Mouse (Mus musculus) left cerebral cortex, postnatal 25 days (tissue): ENCODE measurements around the gene Moxd1. TPM values are rescaled to one million over a fixed set of nuclear protein-coding genes. Genes with fewer than 3 reads are reported as not detected.

Experiments
- DNase-seq, 2 experiments: peaks; one replicate each; pipeline ENCODE4 v3.0.0; 2022; ENCODE audit warnings: low spot score in 2 of 2, mixed read lengths in 1 of 2
- intact Hi-C: fragments of 180-260 bp; cut with DNase I; formaldehyde crosslinking; loops from one replicate; pipeline ENCODE4 v1.15.1; 2025
- total RNA-seq, 2 experiments: library from RNA; stranded (reverse); gene quantifications; 2 replicates each; pipeline ENCODE4 v1.2.3; 2021

Moxd1 gene
- 1 to 10 TPM; 8.2 to 8.8 TPM for total RNA-seq

- no peak for DNase-seq
- intact Hi-C loops: no loop called here
Observed at GRCm38 (mm10) chr10:24223449-24224143, at the start of gene Moxd1. Gene Moxd1 (plus strand): TSS chr10:24223517.

GRCm38 (mm10) chr10:24190392-24190791, 32.9 kb upstream of the Moxd1 start:
- no peak for DNase-seq
- intact Hi-C loops: loop anchor here (5.0 kb wide), 1 partner anchor 432 kb away; no protein-coding TSS in a partner anchor

- intact Hi-C loops: loop anchor here (1.0 to 5.0 kb wide), 2 partner anchors 105 to 430 kb away; no protein-coding TSS in a partner anchor
- peak in 1 of 2 experiments; percentile 24 for DNase-seq
Observed at GRCm38 (mm10) chr10:24191977-24192376, 31.3 kb upstream of the Moxd1 start.

- intact Hi-C loops: no loop called here
- DNase-seq: no peak
Observed at GRCm38 (mm10) chr10:24199303-24199702, 24.0 kb upstream of the Moxd1 start.

GRCm38 (mm10) chr10:24200099-24200498, 23.2 kb upstream of the Moxd1 start:
- intact Hi-C loops: no loop called here
- DNase-seq: no peak

- DNase-seq: no peak
- intact Hi-C loops: no loop called here
Observed at GRCm38 (mm10) chr10:24210075-24210474, 13.2 kb upstream of the Moxd1 start.

GRCm38 (mm10) chr10:24213297-24213696, 10.0 kb upstream of the Moxd1 start:
- DNase-seq: no peak
- intact Hi-C loops: no loop called here

GRCm38 (mm10) chr10:24217558-24218268, 5.6 kb upstream of the Moxd1 start:
- intact Hi-C loops: no loop called here
- DNase-seq: no peak

- intact Hi-C loops: no loop called here
- no peak for DNase-seq
Observed at GRCm38 (mm10) chr10:24220931-24221330, 2.4 kb upstream of the Moxd1 start.

- no peak for DNase-seq
- intact Hi-C loops: no loop called here
Observed at GRCm38 (mm10) chr10:24222911-24223310, 406 bp upstream of the Moxd1 start.

GRCm38 (mm10) chr10:24224591-24224990, 1.3 kb downstream of the Moxd1 start:
- no peak for DNase-seq

GRCm38 (mm10) chr10:24228318-24229183, 5.2 kb downstream of the Moxd1 start:
- intact Hi-C loops: no loop called here
- DNase-seq: no peak

More at GRCm38 (mm10) chr10:24224591-24224990, 1.3 kb downstream of the Moxd1 start:
- intact Hi-C loops: no loop called here

- intact Hi-C loops: no loop called here
- DNase-seq: no peak
Observed at GRCm38 (mm10) chr10:24232281-24232680, 9.0 kb downstream of the Moxd1 start.

- peak; percentile 40 to 42 for DNase-seq
- intact Hi-C loops: no loop called here
Observed at GRCm38 (mm10) chr10:24235426-24236283, 12.3 kb downstream of the Moxd1 start.

GRCm38 (mm10) chr10:24246815-24247214, 23.5 kb downstream of the Moxd1 start:
- no peak for DNase-seq
- intact Hi-C loops: no loop called here

- intact Hi-C loops: no loop called here
- DNase-seq: no peak
Observed at GRCm38 (mm10) chr10:24248116-24248515, 24.8 kb downstream of the Moxd1 start.

- intact Hi-C loops: no loop called here
- DNase-seq: no peak
Observed at GRCm38 (mm10) chr10:24251631-24252030, 28.3 kb downstream of the Moxd1 start.

- intact Hi-C loops: no loop called here
- no peak for DNase-seq
Observed at GRCm38 (mm10) chr10:24258150-24258549, 34.8 kb downstream of the Moxd1 start.

GRCm38 (mm10) chr10:24258885-24259284, 35.6 kb downstream of the Moxd1 start:
- no peak for DNase-seq
- intact Hi-C loops: no loop called here
